Mouse (Mus musculus) Muller cell, postnatal 12 days (primary cell): ENCODE data around the gene Gbp8.
"Not testable (repeated sequence)": the region's sequence is repeated elsewhere in the genome, so short reads cannot be mapped to it uniquely, and the experiment has no call there.

Experiments used
- DNase-seq: peaks from one replicate; pipeline ENCODE4 v3.0.0-alpha.2; 2015; ENCODE audit errors: inconsistent ontology term

Gene Gbp8

GRCm38 (mm10) chr5:105060224-105060623, 79.1 kb downstream of the Gbp8 start:
- DNase-seq, result no peak

DNA sequence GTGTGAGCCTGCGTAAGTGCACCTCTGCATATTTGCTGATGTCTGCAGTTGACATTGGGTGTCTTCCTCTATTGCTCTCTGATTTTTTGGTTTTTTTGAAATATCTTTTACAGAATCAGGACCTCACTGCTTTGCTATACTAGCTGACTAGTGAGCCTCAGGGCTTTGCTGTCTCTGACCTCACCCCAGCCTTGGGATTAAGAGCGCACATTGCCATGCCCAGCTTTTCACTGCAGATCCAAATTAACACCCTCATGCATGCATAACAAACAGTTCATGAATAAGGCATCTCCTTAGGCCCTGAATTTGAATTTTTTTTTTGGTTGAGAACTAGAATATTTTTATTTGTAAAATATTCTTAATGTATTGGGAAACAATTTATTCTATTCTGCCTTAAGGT, 84.1 kb downstream of the Gbp8 start:
- DNase-seq, result no peak

- DNase-seq, result not testable (repeated sequence)
Observed at GRCm38 (mm10) chr5:105053471-105054169, 85.7 kb downstream of the Gbp8 start.

DNA sequence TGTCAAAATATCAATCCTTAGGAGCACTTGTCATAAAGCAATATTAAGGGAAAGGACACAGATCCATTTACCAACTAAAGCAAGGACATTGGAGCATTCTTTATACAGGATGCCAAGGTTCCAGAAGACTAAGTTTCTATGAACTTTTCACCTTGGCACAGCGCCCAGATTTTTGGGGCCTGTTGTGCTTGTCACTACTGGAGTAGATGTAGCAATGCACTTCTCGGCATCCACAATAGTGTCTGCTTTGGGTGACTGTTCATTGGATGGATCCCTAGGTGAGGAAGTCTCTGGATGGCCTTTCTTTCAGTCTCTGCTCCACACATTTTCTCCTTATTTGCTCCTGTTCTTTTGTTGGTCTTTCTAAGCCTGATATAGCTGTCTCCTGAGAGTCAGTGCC, 107.0 kb downstream of the Gbp8 start:
- peak; percentile 34 for DNase-seq

- DNase-seq, result no peak
Observed at GRCm38 (mm10) chr5:105012551-105012950, 126.8 kb downstream of the Gbp8 start.

DNA sequence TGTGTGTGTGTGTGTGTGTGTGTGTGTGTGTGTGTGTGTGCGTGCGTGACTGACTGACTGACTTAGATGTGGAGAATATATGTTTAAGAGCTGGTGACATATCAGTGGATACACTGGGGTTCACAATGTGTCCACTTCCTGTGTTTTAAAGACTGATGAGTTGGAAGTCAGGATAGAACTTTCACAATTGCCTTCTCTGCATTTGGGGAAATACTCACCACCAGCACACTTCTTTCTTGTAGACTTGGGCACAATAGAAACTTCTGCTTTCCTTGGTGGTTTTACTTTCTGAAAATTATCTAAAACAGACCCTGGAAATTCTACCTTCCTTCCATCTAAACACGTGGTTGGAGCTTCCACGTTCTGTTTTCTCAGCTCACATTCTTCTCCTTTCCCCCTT, 127.8 kb downstream of the Gbp8 start:
- no peak for DNase-seq

DNA sequence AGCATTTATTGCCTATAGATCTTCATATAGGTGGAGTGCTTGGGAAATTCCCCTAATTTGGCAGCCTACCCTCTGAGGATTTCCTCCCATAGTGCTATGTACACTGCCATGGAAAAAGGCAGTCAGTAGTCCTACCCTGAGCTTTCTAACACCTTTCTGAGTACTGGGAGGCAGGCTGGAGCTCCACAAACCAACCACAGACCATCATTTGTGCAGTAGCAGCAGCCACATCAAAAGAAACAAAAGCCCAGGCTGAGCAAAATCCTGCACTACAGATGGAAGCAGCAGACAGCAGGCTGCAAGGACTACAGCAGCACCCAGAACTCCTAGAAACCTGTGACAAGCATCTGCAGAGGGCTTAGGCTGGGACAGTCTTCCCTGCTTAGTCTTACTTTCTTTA, 129.0 kb downstream of the Gbp8 start:
- no peak for DNase-seq

GRCm38 (mm10) chr5:104989411-104989810, 149.9 kb downstream of the Gbp8 start:
- DNase-seq, result no peak

GRCm38 (mm10) chr5:104988000-104988399, 151.3 kb downstream of the Gbp8 start:
- no peak for DNase-seq

GRCm38 (mm10) chr5:104986706-104987105, 152.6 kb downstream of the Gbp8 start:
- peak; percentile 6 for DNase-seq

DNA sequence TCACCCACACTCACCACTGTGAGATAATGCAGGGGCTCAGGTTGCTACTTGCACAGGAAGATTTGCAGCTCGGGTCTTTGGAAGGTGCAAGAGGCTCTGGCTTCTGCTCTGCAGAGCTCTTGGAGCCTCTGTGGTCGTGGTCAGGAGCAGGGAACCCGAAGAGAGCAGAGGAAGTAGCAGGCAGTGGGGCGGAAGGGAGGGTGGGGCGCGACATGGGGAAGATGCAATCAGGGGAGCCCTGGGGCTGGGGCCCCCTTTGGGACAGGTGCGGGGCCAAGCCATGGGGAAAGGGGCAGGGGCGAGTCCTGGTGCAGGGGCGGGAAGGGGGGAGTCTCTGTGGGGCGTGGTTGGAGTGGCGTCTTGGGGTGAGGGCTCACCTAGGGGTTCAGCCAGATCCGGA, 156.8 kb downstream of the Gbp8 start, which contains the start of gene Abcg3:
TSS of gene Abcg3 (minus strand) at position 184 of the 400 bp plus-strand sequence.
- no peak for DNase-seq

GRCm38 (mm10) chr5:104979040-104979513, 160.3 kb downstream of the Gbp8 start:
- no peak for DNase-seq
